Mouse (Mus musculus) regulatory T cell (primary cell): Measurements from ENCODE around the gene Mob3b.

ENCODE experiments used
- in situ Hi-C: fragments of 300-600 bp; cut with MboI, MseI; formaldehyde crosslinking; loops from one replicate; pipeline ENCODE4 v1.15.1; 2025; ENCODE audit warnings: high pct_unique_total_duplicates

Gene Mob3b

DNA sequence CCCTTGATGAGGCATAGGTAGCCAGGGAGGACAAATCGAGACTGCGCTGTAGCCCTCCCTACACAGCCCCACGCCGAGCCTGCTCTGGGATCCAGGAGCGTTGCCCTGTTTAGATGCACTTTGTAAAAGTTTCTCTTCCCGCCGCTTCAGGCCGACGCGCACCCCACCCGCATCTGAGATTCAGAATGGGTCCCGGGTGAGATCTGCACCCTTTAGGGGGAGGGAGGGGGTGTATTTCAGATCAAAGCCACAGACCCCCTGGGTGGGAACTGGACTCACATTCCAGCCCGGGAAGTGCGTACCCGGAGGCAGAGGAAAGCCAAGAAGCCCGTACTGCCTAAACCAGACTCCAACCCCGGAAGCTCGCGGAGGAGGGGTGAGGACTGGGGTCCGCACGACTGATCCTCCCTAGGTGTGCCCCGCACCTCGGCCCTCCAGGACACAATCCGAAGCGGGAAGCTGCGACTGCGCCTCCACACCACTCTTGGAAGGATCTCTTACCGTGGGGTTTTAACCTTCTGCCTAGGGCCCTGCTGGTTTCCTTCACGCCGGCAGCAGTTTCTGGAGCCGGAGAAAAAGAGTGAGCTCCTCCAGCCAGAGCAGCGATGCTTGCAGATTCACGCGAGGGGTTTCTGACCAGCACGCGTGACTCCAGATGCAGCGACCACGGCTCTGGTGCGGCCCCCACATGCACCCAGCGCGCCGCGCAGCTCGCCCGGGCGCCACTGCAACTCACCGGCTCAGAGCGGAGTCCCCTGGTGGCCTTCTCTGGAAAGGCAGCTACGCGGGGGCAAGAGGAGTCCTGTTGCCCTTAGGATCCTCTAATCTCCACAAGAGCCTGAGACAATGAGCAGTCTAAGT is at the start of gene Mob3b:
Gene Mob3b, minus strand, starts transcription at position 734 of the 861 bp plus-strand sequence.
- in situ Hi-C loops = loop anchor here (5.0 kb wide), 1 partner anchor 60 kb away; no protein-coding TSS in a partner anchor

DNA sequence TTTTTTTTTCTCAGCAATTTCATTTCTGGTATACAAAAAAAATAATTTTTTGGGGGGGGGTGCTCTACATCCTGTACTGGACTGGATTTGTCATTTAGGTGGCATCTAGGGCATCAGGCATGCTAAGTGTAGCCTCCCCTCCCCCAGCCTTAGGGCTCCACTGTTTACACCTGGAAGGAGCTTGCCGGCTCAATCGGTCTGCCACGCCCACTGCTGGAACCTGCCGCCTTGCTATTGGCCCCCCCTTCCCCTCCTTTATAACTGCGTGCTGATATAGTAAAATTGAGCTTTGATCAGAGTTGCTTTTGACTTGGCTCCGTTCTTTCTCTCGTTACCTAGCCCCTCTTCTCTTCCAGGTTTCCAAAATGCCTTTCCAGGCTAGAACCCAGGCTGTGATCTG is 47.4 kb upstream of the Mob3b start:
- in situ Hi-C loops = no loop called here

GRCm38 (mm10) chr4:35203724-35204123 is 46.4 kb upstream of the Mob3b start:
- in situ Hi-C loops = no loop called here

DNA sequence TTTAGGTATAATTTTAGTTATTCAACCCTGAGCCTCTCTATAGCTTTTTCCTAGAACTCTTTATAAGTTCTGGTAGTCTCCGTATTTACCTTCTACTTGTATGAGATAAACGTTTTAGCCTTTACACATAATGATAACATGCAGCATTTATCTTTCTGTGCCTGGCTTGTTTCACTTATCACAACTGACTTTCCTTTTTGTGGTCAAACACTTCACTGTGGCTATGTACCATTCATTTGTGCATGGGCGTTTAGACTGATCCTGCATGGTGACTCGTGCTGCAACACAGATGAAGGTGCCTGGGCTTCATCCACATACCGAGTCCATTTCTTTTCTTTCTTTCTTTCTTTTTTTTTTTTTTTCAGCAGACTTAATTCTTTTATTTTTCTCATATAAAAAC is 44.4 kb upstream of the Mob3b start:
- in situ Hi-C loops = no loop called here

DNA sequence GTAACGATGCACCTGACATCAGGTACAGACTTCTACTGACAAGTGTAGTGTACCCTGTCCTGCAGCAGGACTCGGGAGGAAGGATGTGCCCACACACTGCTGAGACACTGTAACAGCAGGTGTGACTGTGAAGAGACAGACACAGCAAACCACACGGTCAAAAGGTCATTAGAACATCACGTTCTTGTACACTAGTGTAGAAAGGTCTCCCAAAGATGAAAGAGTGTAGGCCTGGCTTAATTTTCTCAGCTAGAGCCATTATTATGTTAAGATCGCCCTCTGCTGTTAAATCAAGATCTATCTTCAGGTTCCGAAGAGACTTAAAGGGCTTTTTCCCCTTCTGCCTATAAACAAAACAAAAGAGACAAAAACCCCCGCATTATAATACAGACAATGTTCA is 35.4 kb upstream of the Mob3b start:
- in situ Hi-C loops = loop anchor here (10.0 kb wide), 1 partner anchor 238 kb away; no protein-coding TSS in a partner anchor

DNA sequence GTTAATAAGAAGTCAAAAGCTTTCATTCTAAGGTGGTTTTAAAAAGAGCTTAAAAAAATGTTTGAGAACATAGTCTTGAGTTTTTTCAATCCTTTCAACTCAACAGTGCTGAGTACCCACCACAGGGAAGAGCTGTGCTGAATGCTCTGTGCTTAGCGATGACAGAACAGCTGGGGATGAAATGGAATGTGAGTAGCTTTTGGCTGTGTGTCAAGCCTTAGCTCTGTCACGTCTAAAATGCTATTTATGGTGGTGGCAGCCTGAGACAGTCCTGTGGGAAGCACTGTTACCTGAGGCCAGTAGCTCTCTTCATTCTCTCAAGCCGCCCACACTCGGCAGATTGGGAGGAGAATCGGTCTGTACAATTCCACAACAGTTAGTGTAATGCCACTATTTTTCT is 32.5 kb upstream of the Mob3b start:
- in situ Hi-C loops = loop anchor here (10.0 kb wide), 1 partner anchor 235 kb away; no protein-coding TSS in a partner anchor

- in situ Hi-C loops = no loop called here
Measured at GRCm38 (mm10) chr4:35187617-35188326, 30.5 kb upstream of the Mob3b start.

- in situ Hi-C loops = no loop called here
Measured at GRCm38 (mm10) chr4:35177926-35178645, 20.8 kb upstream of the Mob3b start.

DNA sequence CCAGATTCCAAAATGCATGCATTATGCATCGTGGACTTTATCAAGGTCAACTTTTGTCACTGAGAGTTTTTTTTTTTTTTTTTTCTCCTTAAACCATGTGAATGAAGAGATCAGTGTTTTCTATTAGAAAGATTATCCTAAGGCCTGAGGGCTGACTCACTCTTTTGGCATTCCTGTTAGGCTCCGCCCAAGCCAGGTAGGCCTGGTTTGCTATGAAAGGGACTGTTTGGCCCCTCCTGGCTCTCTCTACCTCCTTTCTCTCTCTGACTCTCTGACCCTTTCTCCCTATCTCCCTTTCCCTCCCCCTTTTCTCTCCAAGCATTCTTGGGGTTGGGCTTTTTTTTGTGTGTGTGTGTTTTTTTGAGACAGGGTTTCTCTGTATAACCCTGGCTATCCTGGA is 18.3 kb upstream of the Mob3b start:
- in situ Hi-C loops = no loop called here

GRCm38 (mm10) chr4:35173551-35173950 is 16.3 kb upstream of the Mob3b start:
- in situ Hi-C loops = no loop called here

GRCm38 (mm10) chr4:35172471-35172870 is 15.2 kb upstream of the Mob3b start:
- in situ Hi-C loops = no loop called here

DNA sequence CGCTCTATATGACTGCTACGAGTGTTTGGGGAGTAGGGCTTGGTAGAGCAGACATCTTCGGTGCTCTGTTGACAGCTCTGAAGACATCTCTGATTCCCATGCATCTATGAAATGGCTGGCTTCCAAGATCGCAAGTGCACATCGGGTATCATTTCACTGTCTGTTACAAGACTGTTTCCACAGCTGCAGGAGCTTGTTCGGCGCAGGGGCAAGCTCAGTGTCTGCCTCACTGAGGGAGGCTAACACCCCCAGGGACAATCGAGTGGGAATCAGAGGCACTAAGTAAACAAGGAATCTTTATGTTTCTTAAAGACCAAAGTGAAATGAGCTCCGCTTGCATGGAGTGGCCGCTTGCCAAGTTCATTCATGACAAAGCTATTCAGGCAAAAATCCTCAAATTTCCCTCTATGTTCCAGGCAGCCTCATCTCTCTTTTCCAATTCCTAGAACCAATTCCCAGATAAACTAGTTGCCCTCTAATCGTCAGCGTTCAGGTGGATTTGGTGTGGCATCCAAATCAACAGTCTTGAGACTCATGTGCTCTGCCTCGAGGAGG is 12.4 kb upstream of the Mob3b start:
- in situ Hi-C loops = loop anchor here (10.0 kb wide), 1 partner anchor 215 kb away; no protein-coding TSS in a partner anchor

DNA sequence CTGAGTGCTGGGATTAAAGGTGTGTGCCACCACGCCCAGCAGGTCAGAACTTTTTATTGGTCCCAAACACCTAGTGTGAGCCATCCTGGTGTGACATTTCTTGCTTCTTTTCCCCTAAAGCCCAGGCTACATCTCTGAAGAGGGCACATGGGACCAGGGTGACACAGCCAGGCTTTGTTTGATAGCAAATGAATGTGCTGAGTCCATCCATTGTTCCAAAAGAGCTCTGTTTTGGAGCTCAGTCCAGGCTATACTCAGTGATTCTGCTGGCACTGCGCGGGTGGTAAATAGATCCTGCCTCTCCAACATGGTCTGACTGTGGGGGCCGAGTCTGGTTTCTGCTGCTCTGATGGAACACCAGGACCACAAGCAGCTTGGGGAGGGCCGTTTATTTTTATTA is 10.6 kb upstream of the Mob3b start:
- in situ Hi-C loops = loop anchor here (10.0 kb wide), 1 partner anchor 213 kb away; no protein-coding TSS in a partner anchor

DNA sequence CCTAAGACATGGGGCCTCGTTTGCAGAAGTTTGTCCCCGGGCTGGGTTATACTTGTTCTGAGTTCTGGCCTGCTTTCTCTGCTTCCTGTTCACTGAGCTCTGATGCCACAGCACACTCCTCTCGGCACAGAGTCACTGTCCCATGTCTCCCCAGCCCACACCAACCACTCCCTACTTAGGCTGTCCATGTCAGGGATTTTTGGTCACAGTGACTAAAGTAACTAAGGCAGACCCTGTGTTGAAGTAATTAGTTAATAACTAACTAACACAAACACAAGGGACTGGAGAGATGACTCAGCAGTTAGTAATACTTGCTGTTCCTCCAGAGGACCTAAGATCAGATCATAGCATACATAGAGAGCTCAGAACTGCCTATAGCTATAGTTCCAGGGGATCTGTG is 8.7 kb upstream of the Mob3b start:
- in situ Hi-C loops = loop anchor here (10.0 kb wide), 1 partner anchor 211 kb away; no protein-coding TSS in a partner anchor

- in situ Hi-C loops = loop anchor here (10.0 kb wide), 1 partner anchor 210 kb away; no protein-coding TSS in a partner anchor
Measured at GRCm38 (mm10) chr4:35165275-35165674, 8.0 kb upstream of the Mob3b start.

DNA sequence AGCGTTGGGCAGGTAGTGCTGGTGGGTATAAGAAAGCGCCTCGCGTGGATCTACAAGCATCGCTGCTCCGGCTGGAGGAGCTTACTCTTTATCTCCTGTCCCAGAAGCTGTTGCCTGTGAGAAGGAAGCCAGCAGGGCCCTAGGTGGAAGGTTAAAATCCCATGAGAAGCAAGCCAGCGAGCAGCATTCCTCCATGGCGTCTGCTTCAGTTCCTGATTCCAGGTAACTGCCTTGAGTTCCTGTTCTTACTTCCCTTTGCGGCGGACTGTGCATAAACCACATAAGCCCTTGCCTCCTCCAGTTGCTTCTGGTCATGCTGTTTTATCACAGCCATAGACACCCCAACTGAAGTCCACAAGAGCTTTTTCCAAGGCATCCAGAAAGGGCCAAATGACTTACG is 531 bp upstream of the Mob3b start:
- in situ Hi-C loops = loop anchor here (5.0 kb wide), 1 partner anchor 61 kb away; no protein-coding TSS in a partner anchor

DNA sequence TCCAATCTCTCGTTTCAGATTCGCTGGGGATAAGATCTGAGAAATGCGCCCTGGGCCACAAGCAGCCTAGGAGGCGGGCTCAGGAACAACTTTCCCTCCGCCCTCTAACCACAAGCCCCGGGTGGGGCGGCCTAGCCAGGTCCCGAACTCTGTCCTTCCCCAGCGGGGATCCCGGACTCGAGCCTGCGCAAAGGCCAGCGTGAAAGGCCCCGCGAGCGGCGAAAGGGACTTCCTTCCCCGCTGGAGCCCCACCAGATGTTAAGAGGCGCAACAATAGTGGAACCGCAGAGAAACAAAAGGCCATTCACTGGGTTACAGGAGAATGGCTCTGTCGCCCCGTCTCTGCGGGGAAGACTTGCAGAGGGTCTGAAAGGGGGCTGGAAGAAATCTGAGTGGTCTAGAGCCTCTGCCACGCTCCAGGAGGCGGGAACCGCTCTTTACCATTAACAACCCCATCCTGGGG is 1.1 kb downstream of the Mob3b start:
- in situ Hi-C loops = loop anchor here (5.0 kb wide), 1 partner anchor 59 kb away; no protein-coding TSS in a partner anchor

DNA sequence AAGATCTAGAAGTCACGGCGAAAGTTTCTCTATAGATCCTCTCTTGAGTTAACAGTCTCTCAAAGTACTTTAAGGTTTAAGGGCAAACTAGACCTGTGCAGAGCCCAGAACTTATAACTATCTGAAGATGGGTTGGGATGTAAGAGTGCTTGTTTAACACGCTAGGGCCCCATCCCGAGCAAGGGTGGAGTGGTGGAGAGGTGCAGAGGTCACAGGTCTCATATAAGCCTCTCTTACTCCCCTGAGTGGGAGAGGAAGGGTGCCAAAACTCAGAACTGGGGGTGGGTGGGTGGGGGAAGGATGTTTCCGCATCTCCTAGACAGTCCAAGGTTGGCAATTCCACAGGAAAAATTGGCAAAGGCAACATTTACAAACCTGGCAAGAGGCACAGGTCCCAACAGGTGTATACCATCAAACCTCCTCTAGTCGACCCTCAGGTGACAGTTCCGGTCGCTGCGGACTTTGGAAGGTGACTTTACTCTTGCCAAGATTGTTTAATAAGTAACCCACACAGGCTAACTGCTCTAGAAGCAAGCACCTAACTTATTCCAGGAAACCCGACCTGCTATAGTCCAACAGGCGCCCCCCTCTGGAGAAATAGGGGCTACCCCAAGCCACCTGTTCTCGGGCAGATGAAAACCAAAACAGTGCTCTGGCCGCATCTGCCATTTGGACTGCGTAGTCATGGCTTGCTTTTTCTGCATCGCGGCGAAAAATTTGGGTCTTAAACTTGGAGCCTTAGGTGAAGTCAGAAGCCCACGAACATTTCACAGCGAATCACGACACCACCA is 2.0 kb downstream of the Mob3b start:
- in situ Hi-C loops = loop anchor here (5.0 kb wide), 1 partner anchor 58 kb away; no protein-coding TSS in a partner anchor

DNA sequence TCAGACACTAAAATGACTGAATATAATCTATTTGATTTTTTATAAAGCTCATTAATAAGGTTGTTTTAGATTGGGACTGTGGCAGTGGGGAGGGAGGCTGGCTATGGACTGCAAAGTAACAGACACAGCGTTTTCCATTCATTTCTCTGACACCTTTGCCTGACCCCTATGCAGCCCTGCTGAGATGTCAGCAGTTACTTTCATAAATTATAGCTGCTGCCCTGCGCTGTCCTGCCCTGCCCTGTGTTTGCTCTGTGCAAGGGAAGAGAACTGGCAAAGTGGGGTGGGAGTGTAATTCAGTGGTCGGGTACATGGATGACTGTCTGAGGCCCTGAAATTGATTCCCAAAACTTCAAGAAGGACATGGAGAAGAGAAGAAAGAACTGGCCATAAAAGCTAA is 3.2 kb downstream of the Mob3b start:
- in situ Hi-C loops = no loop called here

DNA sequence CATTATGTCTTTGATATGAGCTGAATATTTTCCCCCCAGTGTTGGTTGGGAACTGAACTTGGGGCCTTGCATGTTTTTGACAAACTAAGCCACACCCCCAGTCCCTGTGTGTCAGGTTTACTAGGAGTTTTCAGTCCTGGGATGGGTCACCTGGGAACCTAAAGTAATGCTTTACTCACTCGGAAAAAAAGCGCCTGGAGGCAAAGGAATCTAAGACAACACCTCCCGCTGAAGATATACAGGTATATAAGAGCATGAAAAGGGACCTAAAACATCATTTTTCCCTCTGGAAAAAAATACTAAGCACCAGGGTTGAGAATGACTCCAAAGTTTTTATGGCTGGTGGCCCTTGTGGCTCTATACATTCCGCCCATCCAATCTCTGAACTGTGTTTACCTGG is 5.5 kb downstream of the Mob3b start, which contains the start of gene Ifnk:
Gene Ifnk, plus strand, starts transcription at position 301 of the 400 bp plus-strand sequence.
- in situ Hi-C loops = no loop called here
